11 mouse cellular contexts compared by ENCODE assay signal in the genomic region with DNA sequence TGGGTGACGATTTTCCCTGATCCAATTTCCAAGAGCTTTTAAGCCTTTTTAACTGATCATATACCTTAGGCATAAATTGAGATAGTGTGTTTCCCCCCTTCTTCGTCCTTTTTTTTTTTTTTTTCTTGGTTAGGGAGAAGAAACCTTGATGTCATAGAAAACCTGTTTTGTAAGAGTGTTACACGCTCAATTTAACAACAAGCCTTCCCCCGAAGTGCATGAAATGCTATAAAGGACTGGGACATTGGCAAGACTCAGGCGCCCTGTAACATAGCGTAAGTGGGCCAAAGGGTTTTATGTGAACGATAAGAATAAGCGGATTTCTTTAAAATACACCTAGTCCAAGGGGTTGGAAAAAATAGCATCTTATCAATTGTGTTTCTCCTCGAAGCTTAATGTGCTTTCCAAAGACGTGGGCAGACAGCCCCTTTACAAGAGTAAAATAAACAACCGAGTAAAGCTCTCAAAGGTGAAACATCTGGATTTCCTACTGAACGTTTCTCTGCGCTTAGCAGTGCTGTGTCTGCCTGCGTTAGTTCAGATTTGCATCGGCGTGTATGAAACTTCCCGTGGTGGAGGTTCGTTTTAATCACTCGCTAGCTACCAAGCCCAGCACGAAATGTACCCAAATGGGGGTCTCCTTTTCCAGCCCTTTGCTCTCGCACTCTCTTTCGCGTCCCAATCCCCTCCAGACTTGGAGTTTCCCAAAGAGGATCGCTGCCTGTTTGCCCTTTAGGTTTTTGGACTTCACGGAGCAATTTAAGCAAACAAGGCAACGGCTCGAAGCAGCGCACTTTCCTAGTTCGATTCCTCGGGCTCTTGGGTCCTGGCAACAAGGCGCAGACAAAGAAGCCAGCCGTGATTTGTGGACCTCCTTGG. TPM values are rescaled to one million over a fixed set of nuclear protein-coding genes. Genes with fewer than 3 reads are reported as not detected.
DNase-seq lines count a peak whose midpoint lies in the region; ATAC-seq and TF ChIP-seq lines count a peak whose summit lies in the region.
"Had no signal": no experiment of that assay in that cellular context is flagged by ENCODE, and none has a peak within 500 bp of the region (broad histone marks: within the 10 kb centered on the region; RNA-seq: fewer than 3 reads in every experiment).

No protein-coding gene starts in this region.

- H3K27me3 ChIP-seq in kidney, adult 2 months (replicated peaks; ENCODE audit: control insufficient read depth, insufficient read depth, low read length), result peaks cover 15% of the 10 kb centered on the region
- H3K27me3 ChIP-seq in kidney, embryonic 14.5 days (ENCODE audit: control insufficient read depth, insufficient read depth, low read length), result peaks cover 91% of the 10 kb centered on the region
- H3K27me3 ChIP-seq in stomach, embryonic 14.5 days (ENCODE audit: control insufficient read depth, insufficient read depth, low read length), result peaks cover 53% of the 10 kb centered on the region
- H3K27me3 ChIP-seq in stomach, postnatal 0 days (ENCODE audit: control insufficient read depth, insufficient read depth, low read length), result peaks cover 48% of the 10 kb centered on the region
- peaks cover 87% of the 10 kb centered on the region for H3K27me3 ChIP-seq in hindbrain, embryonic 11.5 days (ENCODE audit: control insufficient read depth, insufficient read depth, low read length)

- no peak overlapping the region for H3K27ac ChIP-seq in kidney, adult 2 months (ENCODE audit: insufficient read depth, low read depth, low read length)
- no peak overlapping the region for H3K27ac ChIP-seq in kidney, embryonic 14.5 days (ENCODE audit: low read depth, low read length)
- H3K27ac ChIP-seq in stomach, embryonic 14.5 days (ENCODE audit: low read length), result 0 out of 2 replicates have a peak overlapping the region, but pooled peaks have one; percentile 2
- no peak overlapping the region for H3K27ac ChIP-seq in stomach, postnatal 0 days (replicated peaks)
- H3K27ac ChIP-seq in hindbrain, embryonic 11.5 days (ENCODE audit: low read depth, low read length), result peak overlapping the region; percentile 60; the same call in 1 of the 2 replicates
- H3K27ac ChIP-seq: heart, embryonic 13.5 days; lung, embryonic 15.5 days had no signal

- no peak overlapping the region for H3K4me2 ChIP-seq in kidney, embryonic 14.5 days (replicated peaks; ENCODE audit: low read depth, low read length)
- H3K4me2 ChIP-seq in stomach, embryonic 14.5 days (replicated peaks; ENCODE audit: low read depth, low read length), result no peak overlapping the region
- no peak overlapping the region for H3K4me2 ChIP-seq in stomach, postnatal 0 days (replicated peaks; ENCODE audit: low read depth)
- H3K4me2 ChIP-seq in hindbrain, embryonic 11.5 days (replicated peaks; ENCODE audit: low read depth, low read length), result 0 out of 2 replicates have a peak overlapping the region, but pooled peaks have one; percentile 12
- H3K4me2 ChIP-seq: heart, embryonic 13.5 days; lung, embryonic 15.5 days had no signal

- no peaks in the 10 kb centered on the region for H3K4me1 ChIP-seq in kidney, adult 2 months (ENCODE audit: control insufficient read depth, insufficient read depth, low read length)
- peaks cover 5% of the 10 kb centered on the region; the same call in 1 of the 2 replicates for H3K4me1 ChIP-seq in kidney, embryonic 14.5 days (ENCODE audit: control insufficient read depth, insufficient read depth, low read length)
- H3K4me1 ChIP-seq in stomach, embryonic 14.5 days (ENCODE audit: control insufficient read depth, insufficient read depth, low read length), result no peaks in the 10 kb centered on the region
- H3K4me1 ChIP-seq in stomach, postnatal 0 days (replicated peaks; ENCODE audit: control insufficient read depth, insufficient read depth), result no peaks in the 10 kb centered on the region
- H3K4me1 ChIP-seq in hindbrain, embryonic 11.5 days (replicated peaks; ENCODE audit: control insufficient read depth, insufficient read depth, low read length), result peaks cover 11% of the 10 kb centered on the region

- H3K9me3 ChIP-seq in kidney, embryonic 14.5 days (ENCODE audit: control insufficient read depth, low read length), result no peaks in the 10 kb centered on the region
- H3K9me3 ChIP-seq in stomach, embryonic 14.5 days (ENCODE audit: control insufficient read depth, low read depth, low read length), result no peaks in the 10 kb centered on the region
- no peaks in the 10 kb centered on the region for H3K9me3 ChIP-seq in stomach, postnatal 0 days (ENCODE audit: control insufficient read depth, low read length)
- no peaks in the 10 kb centered on the region for H3K9me3 ChIP-seq in hindbrain, embryonic 11.5 days (ENCODE audit: control insufficient read depth, low read length)
- H3K9me3 ChIP-seq: heart, embryonic 13.5 days; lung, embryonic 15.5 days had no signal

- no peak overlapping the region for H3K4me3 ChIP-seq in kidney, adult 2 months (ENCODE audit: insufficient read depth, low read depth, low read length)
- no peak overlapping the region for H3K4me3 ChIP-seq in kidney, embryonic 14.5 days (ENCODE audit: low read length)
- H3K4me3 ChIP-seq in stomach, embryonic 14.5 days (ENCODE audit: low read depth, low read length), result no peak overlapping the region
- H3K4me3 ChIP-seq in stomach, postnatal 0 days (ENCODE audit: low read depth, low read length), result no peak overlapping the region
- H3K4me3 ChIP-seq in hindbrain, embryonic 11.5 days (ENCODE audit: low read depth, low read length), result 0 out of 2 replicates have a peak overlapping the region, but pooled peaks have one; percentile 13
- H3K4me3 ChIP-seq: erythroblast, embryonic 14.5 days; heart, embryonic 13.5 days; lung, embryonic 15.5 days; myocyte had no signal

- no peak for TF ChIP-seq CTCF in kidney, adult 2 months (conservative IDR thresholded peaks at IDR 0.05; ENCODE audit: insufficient read depth, insufficient read length, low read depth, low read length)
- TF ChIP-seq CTCF in stomach, postnatal 0 days (IDR thresholded peaks at IDR 0.05; ENCODE audit: low read depth), result no peak

- no peak for TF ChIP-seq POLR2A in kidney, adult 2 months (IDR thresholded peaks at IDR 0.05; ENCODE audit: low read depth, low read length)

- no peaks in the 10 kb centered on the region for H3K36me3 ChIP-seq in kidney, adult 2 months (ENCODE audit: control insufficient read depth, insufficient read depth, low read length)
- H3K36me3 ChIP-seq in kidney, embryonic 14.5 days (ENCODE audit: control insufficient read depth, insufficient read depth, low read length), result no peaks in the 10 kb centered on the region
- H3K36me3 ChIP-seq in stomach, embryonic 14.5 days (ENCODE audit: control insufficient read depth, insufficient read depth, low read length), result no peaks in the 10 kb centered on the region
- no peaks in the 10 kb centered on the region for H3K36me3 ChIP-seq in stomach, postnatal 0 days (ENCODE audit: control insufficient read depth, insufficient read depth, low read length)
- no peaks in the 10 kb centered on the region for H3K36me3 ChIP-seq in hindbrain, embryonic 11.5 days (ENCODE audit: control insufficient read depth, insufficient read depth, low read length)
- H3K36me3 ChIP-seq: heart, embryonic 13.5 days; lung, embryonic 15.5 days had no signal

- TF ChIP-seq EP300 in stomach, postnatal 0 days (optimal IDR thresholded peaks at IDR 0.05), result no peak

- H3K9ac ChIP-seq in kidney, embryonic 14.5 days (ENCODE audit: low read depth, low read length), result no peak overlapping the region
- no peak overlapping the region for H3K9ac ChIP-seq in stomach, embryonic 14.5 days (replicated peaks; ENCODE audit: low read depth, low read length)
- no peak overlapping the region for H3K9ac ChIP-seq in stomach, postnatal 0 days (ENCODE audit: low read length)
- H3K9ac ChIP-seq in hindbrain, embryonic 11.5 days (ENCODE audit: low read depth, low read length), result no peak overlapping the region
- H3K9ac ChIP-seq: heart, embryonic 13.5 days; lung, embryonic 15.5 days had no signal

- 8% methylated on average over 32 of the region's 32 CpGs for WGBS in kidney, adult 2 months
- WGBS in kidney, embryonic 14.5 days, result 1% methylated on average over 32 of the region's 32 CpGs
- 2% methylated on average over 32 of the region's 32 CpGs for WGBS in stomach, embryonic 14.5 days
- 3% methylated on average over 32 of the region's 32 CpGs for WGBS in stomach, postnatal 0 days
- WGBS in hindbrain, embryonic 11.5 days, result 1% methylated on average over 32 of the region's 32 CpGs

- ATAC-seq in kidney, embryonic 14.5 days (ENCODE audit: low FRiP score, low TSS enrichment), result no peak
- no peak for ATAC-seq in stomach, embryonic 14.5 days (ENCODE audit: insufficient number of reproducible peaks, insufficient read depth, low FRiP score, low read depth)
- no peak for ATAC-seq in stomach, postnatal 0 days (ENCODE audit: low FRiP score, low TSS enrichment)
- no peak for ATAC-seq in hindbrain, embryonic 11.5 days (ENCODE audit: low FRiP score)

- peak; percentile 8 for DNase-seq in kidney, adult 2 months
- no peak for DNase-seq in stomach, postnatal 0 days (ENCODE audit: low spot score)
- peak; percentile 78 for DNase-seq in hindbrain, embryonic 11.5 days (ENCODE audit: low spot score)
- DNase-seq in yolk sac, embryonic 10.5 days (ENCODE audit: low spot score), result peak; percentile 17
- DNase-seq in ovary, postnatal 14 days (ENCODE audit: low spot score), result no peak

RNA-seq across cellular contexts. Expression of gene Phox2b, which starts 0.5 kb away (rescaled TPM):
- 0.12 and 0.31 TPM in 2 replicates for polyA plus RNA-seq in kidney, adult 2 months (2012; rRNA removed)
- not detected in 2 replicates for polyA plus RNA-seq in kidney, embryonic 14.5 days (2014; fragmentation: Nextera tagmentation; extraction: Ambion mirVana)
- 32.3 and 32.4 TPM in 2 replicates for polyA plus RNA-seq in stomach, embryonic 14.5 days (2014; fragmentation: Nextera tagmentation; extraction: Ambion mirVana)
- polyA plus RNA-seq in stomach, postnatal 0 days (2015; fragmentation: Nextera tagmentation; extraction: Ambion mirVana), result 5.7 and 6.2 TPM in 2 replicates
- polyA plus RNA-seq in hindbrain, embryonic 11.5 days (2014; fragmentation: Nextera tagmentation; extraction: Ambion mirVana), result 41.8 and 42.3 TPM in 2 replicates
- polyA plus RNA-seq: erythroblast, embryonic 14.5 days; myocyte had no signal

Comparison
In these comparisons a context has a peak if more than half of its experiments do, and no peak if none do; other contexts are left out.
1. H3K27ac ChIP-seq: peak in stomach, embryonic 14.5 days (single experiment) and hindbrain, embryonic 11.5 days (single experiment); none in kidney, adult 2 months (single experiment), kidney, embryonic 14.5 days (single experiment) and stomach, postnatal 0 days (single experiment).
2. DNase-seq: peak in kidney, adult 2 months (single experiment), hindbrain, embryonic 11.5 days (single experiment) and yolk sac, embryonic 10.5 days (single experiment); none in stomach, postnatal 0 days (single experiment) and ovary, postnatal 14 days (single experiment).